Mouse (Mus musculus): Measurements from ENCODE around the gene Gimap9.

GRCm38 (mm10) chr6:48665471-48665870 lies 10.5 kb upstream of the Gimap9 start:
- TF ChIP-seq CTCF (conservative IDR thresholded peaks at IDR 0.05; ENCODE audit: low read length) = no peak
- no peak for TF ChIP-seq NANOG (IDR thresholded peaks at IDR 0.05; ENCODE audit: borderline replicate concordance, low read length)
- TF ChIP-seq POU5F1 (IDR thresholded peaks at IDR 0.05; ENCODE audit: borderline replicate concordance, low read length) = no peak
